Mouse (Mus musculus) thymus, adult 2 months (tissue): Measurements from ENCODE around the gene Ptch2.

Experiments used
- CTCF ChIP-seq: fragments of 200-500 bp; IDR thresholded peaks from 2 replicates; pipeline ENCODE4 v1.5.1; 2012; ENCODE audit warnings: mild to moderate bottlenecking, control low read depth, low read length, moderate library complexity, borderline replicate concordance; ENCODE audit not compliant: control insufficient read depth, poor library complexity, insufficient read depth; ENCODE audit errors: extremely low read depth
- POLR2A ChIP-seq: fragments of 200-500 bp; IDR thresholded peaks from 2 replicates; pipeline ENCODE4 v1.6.1; 2012; ENCODE audit warnings: mild to moderate bottlenecking, low read length, control low read depth, moderate library complexity; ENCODE audit not compliant: control insufficient read depth, poor library complexity, insufficient read depth; ENCODE audit errors: extremely low read depth

- TF ChIP-seq CTCF (no peak), POLR2A (no peak)
These were observed 53.7 kb downstream of the Ptch2 start for GRCm38 (mm10) chr4:117149291-117150211.
